Mouse (Mus musculus): ENCODE data around the gene Vtn. TPM values are rescaled to one million over a fixed set of nuclear protein-coding genes. Genes with fewer than 3 reads are reported as not detected.

Vtn gene
- 27.3 TPM for polyA plus RNA-seq (2014; fragmentation: Illumina TruSeq; extraction: RNeasy Lipid Tissue Mini Kit (QIAGEN cat#74804); ENCODE audit: low read depth, low replicate concordance)

DNA sequence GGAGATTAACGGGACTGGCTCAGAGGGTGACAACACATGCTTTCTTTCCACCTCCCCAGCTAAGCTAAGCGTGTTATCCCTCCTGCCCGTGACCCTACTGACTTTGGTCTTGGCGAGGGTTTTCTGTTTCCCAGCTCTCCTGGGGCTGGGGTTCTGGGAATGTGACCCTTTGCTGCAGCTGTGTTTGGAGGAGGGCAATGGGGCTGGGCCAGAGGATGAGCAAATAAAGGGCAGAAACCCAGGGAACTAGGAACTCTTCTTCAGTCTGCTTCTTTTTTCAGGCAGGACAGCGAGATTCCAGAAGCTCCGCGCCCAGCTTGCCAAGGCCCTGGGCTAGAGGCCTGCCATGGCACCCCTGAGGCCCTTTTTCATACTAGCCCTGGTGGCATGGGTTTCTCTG, at the start of gene Vtn:
TSS of gene Vtn (plus strand) at position 88 of the 400 bp plus-strand sequence.

DNA sequence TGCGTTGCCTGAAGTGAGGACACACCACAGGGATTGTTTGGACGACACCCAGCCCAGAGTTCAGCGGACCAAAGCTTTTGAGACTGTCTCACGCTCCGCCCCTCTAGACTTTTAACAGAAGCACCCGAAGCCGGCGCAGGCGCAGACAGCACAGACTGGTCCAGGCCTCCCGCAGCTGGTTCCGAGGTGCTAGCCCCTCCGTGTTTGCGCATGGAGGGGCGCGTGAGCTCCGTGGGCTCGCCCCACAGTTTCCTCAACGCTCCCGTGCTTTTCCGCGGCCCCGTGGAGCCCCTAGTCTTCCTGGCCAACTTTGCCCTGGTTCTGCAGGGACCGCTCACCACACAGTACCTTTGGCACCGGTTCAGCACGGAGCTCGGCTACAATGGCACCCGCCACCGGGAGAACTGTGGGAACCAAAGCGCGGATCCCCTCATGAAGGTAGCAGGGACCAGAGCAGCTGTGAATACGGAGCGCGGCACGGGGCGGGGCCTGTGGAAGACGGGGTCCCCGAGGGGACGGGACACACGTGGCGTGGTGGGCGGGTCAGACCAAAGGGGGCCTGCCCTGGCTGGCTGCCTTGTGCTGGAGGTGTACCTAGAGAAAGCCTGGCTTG, 33.2 kb upstream of the Vtn start, which contains the start of gene Slc46a1:
TSS of gene Slc46a1 (plus strand) at position 130 of the 613 bp plus-strand sequence.

DNA sequence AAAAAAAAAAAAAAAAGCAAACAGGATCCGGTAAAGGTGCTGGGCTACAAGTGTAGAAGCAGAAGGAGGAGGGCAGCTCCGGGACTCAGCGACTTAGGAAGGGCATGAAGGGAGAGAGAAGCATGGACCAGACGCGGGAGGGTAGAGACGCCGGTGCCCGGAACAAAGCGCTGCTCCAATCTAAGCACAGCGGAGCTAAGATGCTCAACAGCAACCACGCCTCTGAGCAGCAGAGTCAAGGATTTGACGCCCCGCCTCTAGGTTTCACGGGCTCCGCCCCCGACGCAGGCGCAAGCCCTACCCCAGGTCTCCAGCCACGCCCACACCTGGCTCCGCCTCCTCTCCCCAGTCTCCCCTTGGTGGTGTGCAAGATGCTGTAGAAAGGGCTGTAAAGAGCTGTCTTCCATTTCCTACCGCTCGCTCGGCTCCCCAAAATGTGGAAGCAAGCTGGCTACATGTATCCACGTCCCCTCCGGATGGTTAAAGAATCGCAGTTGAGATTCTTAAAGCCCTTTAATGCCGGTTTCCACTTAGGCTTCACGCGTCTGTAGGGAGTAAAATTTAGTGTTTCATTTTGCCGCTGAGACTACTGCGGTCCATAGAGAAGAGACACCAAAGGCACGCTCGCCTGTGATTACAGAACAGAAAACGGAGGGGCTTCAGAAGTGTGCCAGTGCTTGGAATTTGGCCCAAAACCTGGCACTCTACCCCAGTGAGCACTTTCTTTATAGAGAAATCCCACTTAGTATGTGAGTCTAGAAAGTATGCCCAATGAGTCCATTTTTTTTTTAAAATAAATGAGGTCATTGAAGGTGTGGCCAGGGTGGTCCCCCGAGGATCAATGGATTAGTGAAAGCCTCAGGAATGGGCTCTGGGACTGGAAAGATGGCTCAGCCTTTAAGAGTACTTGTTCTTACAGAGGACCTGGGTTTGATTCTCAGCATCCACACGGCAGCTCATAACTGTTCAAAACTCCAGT, 1.1 kb upstream of the Vtn start, which contains the start of gene Sarm1:
TSS of gene Sarm1 (minus strand) at position 211 of the 979 bp plus-strand sequence.

DNA sequence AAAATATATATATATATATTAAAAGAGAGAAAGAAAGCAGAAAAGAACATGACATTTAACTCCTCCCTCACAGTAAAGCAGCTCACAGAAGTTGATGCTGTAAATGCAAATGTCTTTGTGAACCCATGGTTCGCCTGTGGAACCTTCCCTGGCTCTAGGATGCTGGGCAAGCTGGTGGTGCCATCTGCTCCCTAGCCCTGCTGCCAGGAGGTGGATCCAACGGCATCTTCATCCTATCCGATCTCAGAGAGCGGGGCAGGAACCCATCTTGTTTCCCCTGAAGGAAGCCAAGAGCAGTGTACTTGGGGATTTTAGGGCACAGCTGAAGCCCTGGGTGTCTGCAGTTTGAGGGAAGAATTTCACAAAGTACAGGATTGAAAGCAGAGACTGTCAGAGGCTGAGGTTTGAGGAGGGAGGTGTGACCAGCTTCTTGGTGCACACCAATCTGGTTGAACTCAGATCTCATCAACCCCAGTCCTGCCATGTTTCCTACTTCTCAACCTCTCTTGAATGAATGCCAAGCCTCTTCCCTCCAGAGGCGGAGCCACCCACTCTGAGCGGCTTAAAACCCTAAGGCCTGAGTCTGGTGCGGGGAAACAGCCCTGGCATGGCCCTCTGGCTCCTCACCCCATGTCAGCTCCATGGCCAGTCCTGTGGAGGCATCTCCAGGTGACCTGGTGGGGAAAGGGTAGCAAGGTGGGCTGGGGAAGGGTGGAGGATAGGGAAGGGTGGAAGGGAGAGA, 4.2 kb downstream of the Vtn start, which contains the start of gene Sebox:
TSS of gene Sebox (plus strand) at position 539 of the 742 bp plus-strand sequence.

DNA sequence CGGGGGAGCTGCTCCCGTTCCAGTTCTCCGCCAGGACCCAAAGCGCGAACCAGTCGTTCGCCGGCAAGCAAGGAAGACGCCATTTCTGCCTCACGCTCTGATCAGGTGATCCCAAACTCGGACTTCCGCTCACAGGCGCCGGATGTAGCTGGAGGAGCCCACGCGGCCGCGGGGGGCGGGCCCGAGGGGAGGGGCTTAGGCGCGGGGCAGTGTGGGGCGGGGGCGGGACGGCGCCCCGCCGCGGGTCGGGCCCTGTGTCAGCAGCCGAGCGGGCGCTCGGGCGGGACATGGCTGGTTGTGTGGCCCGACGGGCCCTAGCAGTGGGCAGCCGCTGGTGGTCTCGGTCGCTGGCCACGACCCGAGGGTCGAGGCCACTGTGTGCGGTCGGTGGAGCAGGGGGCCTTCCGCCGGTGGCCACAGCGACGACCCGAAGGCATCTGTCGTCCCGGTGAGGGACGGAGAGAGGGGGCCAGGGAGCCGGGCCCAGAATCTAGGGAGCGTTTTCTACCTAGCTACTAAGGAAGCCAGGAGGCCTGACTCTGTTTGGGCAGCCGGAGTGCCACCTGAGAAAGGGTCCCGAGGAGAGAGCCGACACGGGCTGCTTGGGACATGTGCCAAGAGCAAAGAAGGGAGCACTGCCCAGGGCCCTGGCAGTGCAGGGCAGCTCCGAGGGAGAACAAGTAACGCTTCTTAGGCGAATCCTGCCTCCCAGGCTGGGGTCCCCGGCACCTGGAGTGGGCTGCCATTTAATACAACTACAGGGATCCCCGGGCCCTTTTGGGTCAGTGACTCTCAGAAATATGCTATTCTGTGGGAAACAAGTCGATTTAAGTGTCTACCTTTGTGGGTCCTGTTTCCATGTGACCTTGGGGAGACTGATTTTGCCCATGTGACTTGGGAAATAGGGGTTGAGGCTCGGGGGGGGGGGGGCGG, 13.4 kb downstream of the Vtn start, which contains the start of the genes Tmem199 and Poldip2:
TSS of gene Tmem199 (minus strand) at position 148 of the 933 bp plus-strand sequence.
TSS of gene Poldip2 (plus strand) at position 169 of the 933 bp plus-strand sequence.

DNA sequence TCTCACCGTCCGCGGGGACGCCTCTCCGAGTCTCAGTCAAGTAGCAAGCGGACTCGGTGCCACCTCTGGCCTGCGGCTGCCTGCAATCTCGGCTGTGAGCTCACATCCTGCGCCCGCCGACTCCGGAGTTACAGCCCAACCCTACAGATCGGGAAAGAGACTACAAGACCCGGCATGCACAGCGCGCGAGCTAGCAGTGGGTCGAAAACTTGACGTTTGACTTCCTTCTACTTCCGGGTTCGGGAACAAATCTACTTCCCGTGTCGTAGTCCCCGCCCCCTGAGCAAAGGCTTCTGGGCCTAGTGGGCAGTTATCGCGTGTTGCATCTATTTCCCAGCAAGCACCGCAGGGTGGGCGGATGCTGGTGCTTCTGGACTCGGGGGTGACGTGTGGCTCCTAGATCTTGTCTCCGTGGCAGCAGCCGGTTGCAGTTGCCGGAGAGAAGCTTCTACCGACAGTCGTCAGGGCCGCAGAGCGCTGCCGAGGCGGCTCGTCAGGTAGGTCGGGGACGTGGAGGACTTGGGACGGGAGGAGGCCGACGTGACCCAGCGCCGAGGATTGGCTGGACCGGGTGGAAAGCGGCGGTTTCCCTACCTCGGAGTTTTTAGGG, 37.3 kb downstream of the Vtn start, which contains the start of the genes Tnfaip1 and Ift20:
TSS of gene Tnfaip1 (minus strand) at position 253 of the 610 bp plus-strand sequence.
TSS of gene Ift20 (plus strand) at position 282 of the 610 bp plus-strand sequence.

DNA sequence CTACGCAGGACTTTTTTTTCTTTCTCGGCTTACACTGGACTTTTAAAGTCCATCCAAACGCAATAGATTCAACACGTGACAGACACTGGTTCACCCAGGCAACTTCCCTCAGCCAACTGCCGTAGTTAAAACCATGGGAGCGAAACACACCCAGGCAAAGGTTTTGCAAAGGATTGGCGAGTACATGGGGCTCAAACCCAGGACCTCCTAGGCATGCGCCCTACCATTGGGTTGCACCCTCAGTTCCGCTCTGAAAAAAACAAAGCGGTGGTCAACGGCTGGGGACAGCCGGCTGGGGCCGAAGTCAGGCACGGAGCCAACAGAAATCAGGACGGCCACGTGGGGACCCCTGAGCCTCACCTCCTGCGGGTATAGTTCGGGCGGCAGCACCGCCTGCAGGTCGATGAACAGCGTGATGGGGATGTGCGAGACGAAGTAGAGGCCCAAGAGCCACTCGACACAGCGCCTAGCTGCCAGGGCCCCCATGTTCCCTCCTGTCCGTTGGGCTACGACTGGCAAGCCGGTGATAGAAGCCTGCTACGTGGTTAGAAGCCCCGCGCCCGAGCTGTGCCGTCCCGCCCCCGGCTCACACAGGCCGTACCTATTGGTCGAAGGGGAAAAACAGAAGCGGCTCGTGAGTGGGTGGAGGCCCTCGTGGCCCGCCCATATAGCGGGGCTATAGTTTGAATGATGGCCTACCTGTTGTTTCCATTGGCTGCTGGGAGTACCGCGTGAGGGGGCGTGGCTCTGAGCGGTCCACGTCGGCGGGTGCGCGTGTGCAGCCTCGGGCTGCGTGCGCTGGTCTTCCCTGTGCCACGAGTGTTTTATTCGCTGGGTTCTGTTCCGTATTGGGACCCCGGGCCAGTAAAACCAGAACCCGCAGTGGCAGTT, 51.5 kb downstream of the Vtn start, which contains the start of gene Tmem97:
TSS of gene Tmem97 (minus strand) at position 610 of the 891 bp plus-strand sequence.

Other genes with a start within 250 kb of the Vtn start
- gene 2610507B11Rik, start 237.3 kb upstream of the Vtn start, polyA plus RNA-seq (2014; fragmentation: Illumina TruSeq; extraction: RNeasy Lipid Tissue Mini Kit (QIAGEN cat#74804); ENCODE audit: low read depth, low replicate concordance), result 147 TPM
- 0.45 TPM for gene BC030499, start 208.2 kb upstream of the Vtn start, polyA plus RNA-seq (2014; fragmentation: Illumina TruSeq; extraction: RNeasy Lipid Tissue Mini Kit (QIAGEN cat#74804); ENCODE audit: low read depth, low replicate concordance)
- 0.37 TPM for gene Spag5, start 197.6 kb upstream of the Vtn start, polyA plus RNA-seq (2014; fragmentation: Illumina TruSeq; extraction: RNeasy Lipid Tissue Mini Kit (QIAGEN cat#74804); ENCODE audit: low read depth, low replicate concordance)
- gene Aldoc, start 176.1 kb upstream of the Vtn start, polyA plus RNA-seq (2014; fragmentation: Illumina TruSeq; extraction: RNeasy Lipid Tissue Mini Kit (QIAGEN cat#74804); ENCODE audit: low read depth, low replicate concordance), result 0.63 TPM
- gene Pigs, start 170.7 kb upstream of the Vtn start, polyA plus RNA-seq (2014; fragmentation: Illumina TruSeq; extraction: RNeasy Lipid Tissue Mini Kit (QIAGEN cat#74804); ENCODE audit: low read depth, low replicate concordance), result 23.8 TPM
- 6.7 TPM for gene Unc119, start 155.6 kb upstream of the Vtn start, polyA plus RNA-seq (2014; fragmentation: Illumina TruSeq; extraction: RNeasy Lipid Tissue Mini Kit (QIAGEN cat#74804); ENCODE audit: low read depth, low replicate concordance)
- not detected for gene Foxn1, start 112.5 kb upstream of the Vtn start, polyA plus RNA-seq (2014; fragmentation: Illumina TruSeq; extraction: RNeasy Lipid Tissue Mini Kit (QIAGEN cat#74804); ENCODE audit: low read depth, low replicate concordance)
- not detected for gene Slc13a2, start 76.9 kb upstream of the Vtn start, polyA plus RNA-seq (2014; fragmentation: Illumina TruSeq; extraction: RNeasy Lipid Tissue Mini Kit (QIAGEN cat#74804); ENCODE audit: low read depth, low replicate concordance)
- gene Slc46a1, start 33.4 kb upstream of the Vtn start, polyA plus RNA-seq (2014; fragmentation: Illumina TruSeq; extraction: RNeasy Lipid Tissue Mini Kit (QIAGEN cat#74804); ENCODE audit: low read depth, low replicate concordance), result 2.9 TPM
- 0.18 TPM for gene Sarm1, start 1.3 kb upstream of the Vtn start, polyA plus RNA-seq (2014; fragmentation: Illumina TruSeq; extraction: RNeasy Lipid Tissue Mini Kit (QIAGEN cat#74804); ENCODE audit: low read depth, low replicate concordance)
- not detected for gene Sebox, start 4.4 kb downstream of the Vtn start, polyA plus RNA-seq (2014; fragmentation: Illumina TruSeq; extraction: RNeasy Lipid Tissue Mini Kit (QIAGEN cat#74804); ENCODE audit: low read depth, low replicate concordance)
- 18.0 TPM for gene Tmem199, start 13.1 kb downstream of the Vtn start, polyA plus RNA-seq (2014; fragmentation: Illumina TruSeq; extraction: RNeasy Lipid Tissue Mini Kit (QIAGEN cat#74804); ENCODE audit: low read depth, low replicate concordance)
- 133 TPM for gene Poldip2, start 13.1 kb downstream of the Vtn start, polyA plus RNA-seq (2014; fragmentation: Illumina TruSeq; extraction: RNeasy Lipid Tissue Mini Kit (QIAGEN cat#74804); ENCODE audit: low read depth, low replicate concordance)
- gene Tnfaip1, start 37.2 kb downstream of the Vtn start, polyA plus RNA-seq (2014; fragmentation: Illumina TruSeq; extraction: RNeasy Lipid Tissue Mini Kit (QIAGEN cat#74804); ENCODE audit: low read depth, low replicate concordance), result 44.0 TPM
- 60.0 TPM for gene Ift20, start 37.3 kb downstream of the Vtn start, polyA plus RNA-seq (2014; fragmentation: Illumina TruSeq; extraction: RNeasy Lipid Tissue Mini Kit (QIAGEN cat#74804); ENCODE audit: low read depth, low replicate concordance)
- 9.1 TPM for gene Tmem97, start 51.7 kb downstream of the Vtn start, polyA plus RNA-seq (2014; fragmentation: Illumina TruSeq; extraction: RNeasy Lipid Tissue Mini Kit (QIAGEN cat#74804); ENCODE audit: low read depth, low replicate concordance)
- gene Nlk, start 198.3 kb downstream of the Vtn start, polyA plus RNA-seq (2014; fragmentation: Illumina TruSeq; extraction: RNeasy Lipid Tissue Mini Kit (QIAGEN cat#74804); ENCODE audit: low read depth, low replicate concordance), result 17.5 TPM